Mouse (Mus musculus) forebrain, embryonic 13.5 days (tissue): ENCODE data around the gene Eif3i. TPM values are rescaled to one million over a fixed set of nuclear protein-coding genes. Genes with fewer than 3 reads are reported as not detected.

ENCODE experiments used
- ATAC-seq: fragments of 200-750 bp; cut with Nextera tagmentation; 2 replicates; pipeline ENCODE4 v1.8.0; 2017
- H3K27ac ChIP-seq: fragments of 300-500 bp; sonication (generic); 2 replicates; pipeline ENCODE4 v1.5.1; 2015; ENCODE audit warnings: inconsistent platforms, mild to moderate bottlenecking, moderate library complexity
- H3K27me3 ChIP-seq: fragments of 300-500 bp; sonication (generic); 2 replicates; pipeline ENCODE4 v1.6.1; 2015; ENCODE audit warnings: mild to moderate bottlenecking, inconsistent platforms
- H3K36me3 ChIP-seq: fragments of 300-500 bp; sonication (generic); 2 replicates; pipeline ENCODE4 v1.6.1; 2015; ENCODE audit warnings: mild to moderate bottlenecking, inconsistent platforms; ENCODE audit not compliant: poor library complexity, severe bottlenecking
- H3K4me1 ChIP-seq: fragments of 300-500 bp; sonication (generic); 2 replicates; pipeline ENCODE4 v1.6.1; 2015; ENCODE audit warnings: inconsistent platforms
- H3K4me2 ChIP-seq: fragments of 300-500 bp; sonication (generic); 2 replicates; pipeline ENCODE4 v1.6.1; 2015; ENCODE audit warnings: inconsistent platforms, mild to moderate bottlenecking, moderate library complexity
- H3K4me3 ChIP-seq: fragments of 300-500 bp; sonication (generic); 2 replicates; pipeline ENCODE4 v1.5.1; 2015; ENCODE audit warnings: mild to moderate bottlenecking, inconsistent platforms
- H3K9ac ChIP-seq: fragments of 300-500 bp; sonication (generic); 2 replicates; pipeline ENCODE4 v1.6.1; 2015; ENCODE audit warnings: mild to moderate bottlenecking, inconsistent platforms
- H3K9me3 ChIP-seq: fragments of 300-500 bp; sonication (generic); replicated peaks from 2 replicates; pipeline ENCODE4 v1.6.1; 2016; ENCODE audit warnings: inconsistent platforms
- WGBS: fragments of 180-500 bp; shearing (Covaris S2); methylation state at CpG from one replicate; pipeline ENCODE4 v1.1.7; 2015; 5-methylcytosine and 5-hydroxymethylcytosine counted together
- polyA plus RNA-seq: library from polyadenylated mRNA; unstranded; fragments of >200 nt; fragmentation: Nextera tagmentation; extraction: Ambion mirVana; gene quantifications from 2 replicates; pipeline ENCODE4 v1.2.1, GENCODE M21; 2015

The Eif3i gene
- polyA plus RNA-seq, 1 experiment from 2014 or later = 251 TPM

GRCm38 (mm10) chr4:129625496-129625895 is 25.0 kb upstream of the Eif3i start:
- peaks cover 44% of the 10 kb centered on the region for H3K4me1 ChIP-seq
- H3K4me3 ChIP-seq = no peak overlapping the region
- peak overlapping the region; percentile 93 for H3K27ac ChIP-seq
- peak overlapping the region; percentile 83; the same call in 1 of the 2 replicates for H3K9ac ChIP-seq
- H3K9me3 ChIP-seq = no peaks in the 10 kb centered on the region
- H3K27me3 ChIP-seq = no peaks in the 10 kb centered on the region
- no peak for ATAC-seq
- peak overlapping the region; percentile 82 for H3K4me2 ChIP-seq
- WGBS = 45% methylated on average over 4 of the region's 4 CpGs
- peaks cover 55% of the 10 kb centered on the region for H3K36me3 ChIP-seq

GRCm38 (mm10) chr4:129625029-129625370 is 24.6 kb upstream of the Eif3i start:
- Histone ChIP-seq H3K9ac (peak overlapping the region; percentile 83), H3K36me3 (peaks cover 52% of the 10 kb centered on the region), H3K4me1 (peaks cover 44% of the 10 kb centered on the region), H3K9me3 (no peaks in the 10 kb centered on the region), H3K4me2 (peak overlapping the region; percentile 82), H3K27me3 (no peaks in the 10 kb centered on the region), H3K27ac (peak overlapping the region; percentile 93), H3K4me3 (peak overlapping the region; percentile 59)
- 0 out of 2 replicates have a peak, but pooled peaks have one; percentile 1 for ATAC-seq
- WGBS = under 1% methylated on average over 6 of the region's 6 CpGs

- Histone ChIP-seq H3K27me3 (no peaks in the 10 kb centered on the region), H3K9me3 (no peaks in the 10 kb centered on the region), H3K9ac (peak overlapping the region; percentile 83), H3K36me3 (peaks cover 46% of the 10 kb centered on the region), H3K4me1 (peaks cover 44% of the 10 kb centered on the region), H3K27ac (peak overlapping the region; percentile 93), H3K4me2 (peak overlapping the region; percentile 82), H3K4me3 (peak overlapping the region; percentile 59)
- WGBS = 1% methylated on average over 18 of the region's 18 CpGs
- peak; percentile 95 for ATAC-seq
These were observed 24.0 kb upstream of the Eif3i start for GRCm38 (mm10) chr4:129624281-129625028.

- Histone ChIP-seq H3K4me2 (peak within 1 kb of the TSS; percentile 82), H3K36me3 (peaks cover 39% of the 10 kb centered on the region), H3K9me3 (no peaks in the 10 kb centered on the region), H3K27ac (peak within 1 kb of the TSS; percentile 93), H3K4me3 (peak within 1 kb of the TSS; percentile 59), H3K27me3 (no peaks in the 10 kb centered on the region), H3K9ac (peak within 1 kb of the TSS; percentile 83), H3K4me1 (peaks cover 45% of the 10 kb centered on the region)
- under 1% methylated on average over 10 of the region's 10 CpGs for WGBS
- ATAC-seq = peak; percentile 46
These were observed 23.2 kb upstream of the Eif3i start, which contains the start of gene Ccdc28b for GRCm38 (mm10) chr4:129623681-129624091. Gene Ccdc28b, minus strand, starts transcription at chr4:129623947.

- Histone ChIP-seq H3K9ac (peak overlapping the region; percentile 83), H3K4me3 (peak overlapping the region; percentile 59), H3K27me3 (no peaks in the 10 kb centered on the region), H3K4me1 (peaks cover 52% of the 10 kb centered on the region), H3K9me3 (no peaks in the 10 kb centered on the region), H3K4me2 (peak overlapping the region; percentile 82), H3K27ac (peak overlapping the region; percentile 93), H3K36me3 (peaks cover 32% of the 10 kb centered on the region)
- no peak for ATAC-seq
- WGBS = 23% methylated on average over 8 of the region's 8 CpGs
These were observed 22.5 kb upstream of the Eif3i start for GRCm38 (mm10) chr4:129622803-129623535.

- Histone ChIP-seq H3K4me1 (peaks cover 56% of the 10 kb centered on the region), H3K4me2 (peak overlapping the region; percentile 82), H3K36me3 (peaks cover 25% of the 10 kb centered on the region), H3K27ac (peak overlapping the region; percentile 93; the same call in 1 of the 2 replicates), H3K9ac (peak overlapping the region; percentile 83), H3K27me3 (no peaks in the 10 kb centered on the region), H3K9me3 (no peaks in the 10 kb centered on the region), H3K4me3 (peak overlapping the region; percentile 59)
- 76% methylated on average over 11 of the region's 11 CpGs for WGBS
- ATAC-seq = no peak
These were observed 21.8 kb upstream of the Eif3i start for GRCm38 (mm10) chr4:129622120-129622802.

GRCm38 (mm10) chr4:129621283-129621841 is 20.9 kb upstream of the Eif3i start:
- H3K9me3 ChIP-seq = no peaks in the 10 kb centered on the region
- no peak overlapping the region for H3K4me3 ChIP-seq
- ATAC-seq = no peak
- 0 out of 2 replicates have a peak overlapping the region, but pooled peaks have one; percentile 6 for H3K9ac ChIP-seq
- H3K36me3 ChIP-seq = peaks cover 25% of the 10 kb centered on the region
- no peaks in the 10 kb centered on the region for H3K27me3 ChIP-seq
- H3K27ac ChIP-seq = no peak overlapping the region
- WGBS = 88% methylated on average over 8 of the region's 8 CpGs
- H3K4me2 ChIP-seq = no peak overlapping the region
- peaks cover 56% of the 10 kb centered on the region for H3K4me1 ChIP-seq

- H3K27ac ChIP-seq = no peak overlapping the region
- H3K4me2 ChIP-seq = no peak overlapping the region
- no peaks in the 10 kb centered on the region for H3K27me3 ChIP-seq
- peaks cover 50% of the 10 kb centered on the region for H3K4me1 ChIP-seq
- 93% methylated on average over 11 of the region's 11 CpGs for WGBS
- no peaks in the 10 kb centered on the region for H3K9me3 ChIP-seq
- ATAC-seq = no peak
- H3K4me3 ChIP-seq = no peak overlapping the region
- H3K9ac ChIP-seq = 0 out of 2 replicates have a peak overlapping the region, but pooled peaks have one; percentile 6
- H3K36me3 ChIP-seq = peaks cover 24% of the 10 kb centered on the region
These were observed 20.2 kb upstream of the Eif3i start for GRCm38 (mm10) chr4:129620419-129621282.

- H3K4me3 ChIP-seq = peak within 1 kb of the TSS; percentile 64
- peaks cover 24% of the 10 kb centered on the region for H3K36me3 ChIP-seq
- no peaks in the 10 kb centered on the region for H3K9me3 ChIP-seq
- peaks cover 37% of the 10 kb centered on the region for H3K4me1 ChIP-seq
- no peaks in the 10 kb centered on the region for H3K27me3 ChIP-seq
- 5% methylated on average over 44 of the region's 44 CpGs for WGBS
- ATAC-seq = peak; percentile 91
- peak within 1 kb of the TSS; percentile 85 for H3K27ac ChIP-seq
- H3K9ac ChIP-seq = peak within 1 kb of the TSS; percentile 93
- peak within 1 kb of the TSS; percentile 89 for H3K4me2 ChIP-seq
These were observed 18.6 kb upstream of the Eif3i start, which contains the start of gene Iqcc for GRCm38 (mm10) chr4:129618786-129619691. Gene Iqcc, minus strand, starts transcription at chr4:129619099.

- Histone ChIP-seq H3K27ac (no peak overlapping the region), H3K27me3 (no peaks in the 10 kb centered on the region), H3K4me1 (peaks cover 35% of the 10 kb centered on the region), H3K4me3 (peak overlapping the region; percentile 64), H3K36me3 (peaks cover 24% of the 10 kb centered on the region), H3K9ac (peak overlapping the region; percentile 93), H3K4me2 (peak overlapping the region; percentile 89), H3K9me3 (no peaks in the 10 kb centered on the region)
- ATAC-seq = no peak
- WGBS = 93% methylated on average over 5 of the region's 5 CpGs
These were observed 17.6 kb upstream of the Eif3i start for GRCm38 (mm10) chr4:129618031-129618430.
